Mouse (Mus musculus): Measurements from ENCODE around the gene Gdf11. TPM values are rescaled to one million over a fixed set of nuclear protein-coding genes. Genes with fewer than 3 reads are reported as not detected.

The Gdf11 gene
- total RNA-seq (2022), result 10 to 100 TPM; 13.3 to 15.2 (median 13.9) TPM

- no peak for DNase-seq (ENCODE audit: low spot score in 2 of 2)
Observed at GRCm38 (mm10) chr10:128891296-128892094, at the start of gene Gdf11. Gene Gdf11 (minus strand): TSS chr10:128891718.

- no peak for DNase-seq (ENCODE audit: low spot score in 2 of 2)
Observed at GRCm38 (mm10) chr10:128940475-128941061, 49.0 kb upstream of the Gdf11 start.

GRCm38 (mm10) chr10:128938974-128939373, 47.5 kb upstream of the Gdf11 start:
- DNase-seq (ENCODE audit: low spot score in 2 of 2), result no peak

- DNase-seq (ENCODE audit: low spot score in 2 of 2), result no peak
Observed at GRCm38 (mm10) chr10:128938457-128938856, 46.9 kb upstream of the Gdf11 start.

- DNase-seq (ENCODE audit: low spot score in 2 of 2), result no peak
Observed at GRCm38 (mm10) chr10:128937756-128938390, 46.4 kb upstream of the Gdf11 start.

GRCm38 (mm10) chr10:128935826-128936440, 44.4 kb upstream of the Gdf11 start:
- no peak for DNase-seq (ENCODE audit: low spot score in 2 of 2)

- no peak for DNase-seq (ENCODE audit: low spot score in 2 of 2)
Observed at GRCm38 (mm10) chr10:128934997-128935787, 43.7 kb upstream of the Gdf11 start.

GRCm38 (mm10) chr10:128933976-128934721, 42.6 kb upstream of the Gdf11 start:
- no peak for DNase-seq (ENCODE audit: low spot score in 2 of 2)

- DNase-seq (ENCODE audit: low spot score in 2 of 2), result no peak
Observed at GRCm38 (mm10) chr10:128933574-128933973, 42.1 kb upstream of the Gdf11 start, which contains the start of gene Itga7. Gene Itga7 (plus strand): TSS chr10:128933818.

- no peak for DNase-seq (ENCODE audit: low spot score in 2 of 2)
Observed at GRCm38 (mm10) chr10:128931441-128931840, 39.9 kb upstream of the Gdf11 start.

GRCm38 (mm10) chr10:128929638-128930378, 38.3 kb upstream of the Gdf11 start:
- no peak for DNase-seq (ENCODE audit: low spot score in 2 of 2)

GRCm38 (mm10) chr10:128928356-128928755, 36.8 kb upstream of the Gdf11 start:
- DNase-seq (ENCODE audit: low spot score in 2 of 2), result no peak

- no peak for DNase-seq (ENCODE audit: low spot score in 2 of 2)
Observed at GRCm38 (mm10) chr10:128923935-128924334, 32.4 kb upstream of the Gdf11 start, which contains the start of gene Bloc1s1. Gene Bloc1s1 (minus strand): TSS chr10:128924035.

GRCm38 (mm10) chr10:128923013-128923691, 31.6 kb upstream of the Gdf11 start:
- DNase-seq (ENCODE audit: low spot score in 2 of 2), result peak; percentile 84 to 93

- no peak for DNase-seq (ENCODE audit: low spot score in 2 of 2)
Observed at GRCm38 (mm10) chr10:128922822-128923012, 31.2 kb upstream of the Gdf11 start, which contains the start of gene Rdh5. Gene Rdh5 (minus strand): TSS chr10:128922888.

GRCm38 (mm10) chr10:128921883-128922821, 30.6 kb upstream of the Gdf11 start:
- DNase-seq (ENCODE audit: low spot score in 2 of 2), result no peak

GRCm38 (mm10) chr10:128921251-128921650, 29.7 kb upstream of the Gdf11 start:
- no peak for DNase-seq (ENCODE audit: low spot score in 2 of 2)

- DNase-seq (ENCODE audit: low spot score in 2 of 2), result no peak
Observed at GRCm38 (mm10) chr10:128920736-128921161, 29.2 kb upstream of the Gdf11 start.

All from left cerebral cortex, adult 8-10 months (tissue).